Comparison of ENCODE assay signal across 13 mouse cellular contexts in the genomic region with DNA sequence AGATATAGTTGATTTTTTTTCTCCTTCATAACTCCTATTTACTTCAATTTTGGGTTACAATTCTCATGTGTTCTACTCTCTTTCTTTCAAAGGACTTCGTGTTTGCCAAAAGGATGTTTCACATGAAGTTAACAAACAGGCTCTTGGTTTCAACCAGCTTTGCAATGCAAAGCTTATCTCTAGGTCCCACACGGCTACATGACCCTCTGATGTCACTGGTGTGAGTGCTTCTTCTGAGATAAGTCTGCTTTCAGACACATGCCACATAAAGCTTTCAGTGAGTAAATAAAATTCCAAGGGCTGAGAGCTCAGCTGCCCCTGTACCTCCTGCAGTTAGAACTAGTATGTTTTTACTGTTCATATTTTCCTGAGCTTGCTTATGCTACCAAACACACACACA. TPM values are rescaled to one million over a fixed set of nuclear protein-coding genes. Genes with fewer than 3 reads are reported as not detected.
DNase-seq lines count a peak whose midpoint lies in the region; ATAC-seq and TF ChIP-seq lines count a peak whose summit lies in the region.
"Had no signal": no experiment of that assay in that cellular context is flagged by ENCODE, and none has a peak within 500 bp of the region (broad histone marks: within the 10 kb centered on the region; RNA-seq: fewer than 3 reads in every experiment).

No protein-coding gene starts in this region.

- H3K9me3 ChIP-seq in heart, embryonic 13.5 days: no peaks in the 10 kb centered on the region
- H3K9me3 ChIP-seq in MEL (replicated peaks; ENCODE audit: insufficient read depth, low read length): no peaks in the 10 kb centered on the region
- H3K9me3 ChIP-seq in forebrain, postnatal 0 days (ENCODE audit: low read length): no peaks in the 10 kb centered on the region
- H3K9me3 ChIP-seq: embryonic facial prominence, embryonic 15.5 days had no signal

- TF ChIP-seq RAD21 in MEL (IDR thresholded peaks at IDR 0.05; ENCODE audit: low read depth, low read length): no peak

- H3K9ac ChIP-seq in heart, embryonic 13.5 days: no peak overlapping the region
- H3K9ac ChIP-seq in MEL (ENCODE audit: control insufficient read depth, low read depth, low read length, poor library complexity, severe bottlenecking): no peak overlapping the region
- no peak overlapping the region for H3K9ac ChIP-seq in forebrain, postnatal 0 days
- H3K9ac ChIP-seq: embryonic facial prominence, embryonic 15.5 days had no signal

- peaks cover 31% of the 10 kb centered on the region for H3K4me1 ChIP-seq in heart, embryonic 13.5 days
- peaks cover 9 to 19% of the 10 kb centered on the region in 2 experiments; a peak in 3 of 4 replicates for H3K4me1 ChIP-seq in MEL (ENCODE audit: control insufficient read depth in 1 of 2, insufficient read depth in 2 of 2, low read length in 2 of 2)
- no peaks in the 10 kb centered on the region for H3K4me1 ChIP-seq in forebrain, postnatal 0 days (ENCODE audit: insufficient read depth)
- H3K4me1 ChIP-seq: embryonic facial prominence, embryonic 15.5 days had no signal

- no peak for DNase-seq in heart, postnatal 10 days
- DNase-seq in MEL (ENCODE audit: low read depth, low spot score) (peak; percentile 87), liver (peak; percentile 80)
- DNase-seq in skeletal muscle tissue, adult 2 months (ENCODE audit: low read depth, low spot score): peak; percentile 18
- DNase-seq in right cerebral cortex, postnatal 25 days: no peak
- no peak for DNase-seq in forebrain, postnatal 0 days
- DNase-seq in cerebellum, postnatal 10 days: no peak
- DNase-seq: adrenal gland, postnatal 25 days; cerebellum, adult 9-10 months; left cerebral cortex, postnatal 4 days had no signal

- H3K4me2 ChIP-seq in heart, embryonic 13.5 days: peak overlapping the region; percentile 24; the same call in 1 of the 2 replicates
- no peak overlapping the region for H3K4me2 ChIP-seq in forebrain, postnatal 0 days (ENCODE audit: low read depth)
- H3K4me2 ChIP-seq: embryonic facial prominence, embryonic 15.5 days; midbrain, embryonic 11.5 days had no signal

- no peaks in the 10 kb centered on the region for H3K36me3 ChIP-seq in heart, embryonic 13.5 days
- peaks cover 0 to 17% of the 10 kb centered on the region in 2 experiments; a peak in 2 of 4 replicates for H3K36me3 ChIP-seq in MEL (ENCODE audit: control insufficient read depth in 1 of 2, insufficient read depth in 2 of 2, low read length in 2 of 2)
- H3K36me3 ChIP-seq in forebrain, postnatal 0 days (ENCODE audit: insufficient read depth): no peaks in the 10 kb centered on the region
- H3K36me3 ChIP-seq: embryonic facial prominence, embryonic 15.5 days had no signal

- TF ChIP-seq POLR2A in MEL (IDR thresholded peaks at IDR 0.05; ENCODE audit: control insufficient read depth in 1 of 2, insufficient read depth in 1 of 2, low read depth in 1 of 2, low read length in 2 of 2, poor library complexity in 1 of 2): no peak

- 17% methylated on average over 2 of the region's 2 CpGs for WGBS in heart, embryonic 13.5 days
- 75% methylated on average over 2 of the region's 2 CpGs for WGBS in forebrain, postnatal 0 days

- H3K4me3 ChIP-seq in heart, embryonic 13.5 days: no peak overlapping the region
- H3K4me3 ChIP-seq in MEL (ENCODE audit: control insufficient read depth in 1 of 2, insufficient read depth in 1 of 2, low read depth in 2 of 2, low read length in 2 of 2): no peak overlapping the region
- H3K4me3 ChIP-seq in forebrain, postnatal 0 days (ENCODE audit: low read depth, low read length): no peak overlapping the region
- H3K4me3 ChIP-seq: embryonic facial prominence, embryonic 15.5 days had no signal

- TF ChIP-seq CTCF in MEL (IDR thresholded peaks at IDR 0.05 in 2 of 3, conservative IDR thresholded peaks at IDR 0.05 in 1 of 3; ENCODE audit: control insufficient read depth in 1 of 3, insufficient read depth in 1 of 3, low read depth in 2 of 3, low read length in 3 of 3, poor library complexity in 1 of 3, severe bottlenecking in 1 of 3): no peak
- TF ChIP-seq CTCF in forebrain, postnatal 0 days (IDR thresholded peaks at IDR 0.05; ENCODE audit: low read depth): no peak

- H3K27ac ChIP-seq in heart, embryonic 13.5 days (replicated peaks): peak overlapping the region; percentile 74
- H3K27ac ChIP-seq in MEL (ENCODE audit: control insufficient read depth, low read depth, low read length): peak overlapping the region; percentile 44; the same call in 1 of the 2 replicates
- no peak overlapping the region for H3K27ac ChIP-seq in forebrain, postnatal 0 days (ENCODE audit: low read depth, low read length)
- H3K27ac ChIP-seq: embryonic facial prominence, embryonic 15.5 days had no signal

- no peaks in the 10 kb centered on the region for H3K27me3 ChIP-seq in heart, embryonic 13.5 days (replicated peaks)
- no peaks in the 10 kb centered on the region; a peak in 1 of 4 replicates for H3K27me3 ChIP-seq in MEL (ENCODE audit: control insufficient read depth in 1 of 2, insufficient read depth in 2 of 2, low read length in 2 of 2)
- no peaks in the 10 kb centered on the region for H3K27me3 ChIP-seq in forebrain, postnatal 0 days (ENCODE audit: insufficient read depth, low read length)
- H3K27me3 ChIP-seq: embryonic facial prominence, embryonic 15.5 days had no signal

- no peaks in the 10 kb centered on the region for H3K79me2 ChIP-seq in MEL (ENCODE audit: control insufficient read depth, insufficient read depth, low read length, poor library complexity)

- intact Hi-C loops in heart, postnatal 10 days (cut with DNase I): no loop called here

- TF ChIP-seq EP300 in MEL (IDR thresholded peaks at IDR 0.05; ENCODE audit: low read depth in 1 of 2, low read length in 2 of 2): peak; percentile 91 to 92

- peak; percentile 82 for ATAC-seq in heart, embryonic 13.5 days (ENCODE audit: extremely low read depth, insufficient number of reproducible peaks, low FRiP score, low TSS enrichment)
- no peak for ATAC-seq in forebrain, postnatal 0 days

TF ChIP-seq in MEL, 35 proteins besides CTCF, POLR2A, EP300 and RAD21 (continues in another document):
- TF ChIP-seq ZMIZ1 (IDR thresholded peaks at IDR 0.05; ENCODE audit: low read depth, low read length) (no peak), MYC (IDR thresholded peaks at IDR 0.05; ENCODE audit: low read depth, low read length) (peak; percentile 84), TBP (IDR thresholded peaks at IDR 0.05; ENCODE audit: low read depth, low read length) (no peak), NRF1 (IDR thresholded peaks at IDR 0.05; ENCODE audit: insufficient read depth, low read depth, low read length, poor library complexity, severe bottlenecking) (no peak), ETS1 (IDR thresholded peaks at IDR 0.05; ENCODE audit: low read depth, low read length) (peak; percentile 95), MYB (IDR thresholded peaks at IDR 0.05; ENCODE audit: low read depth, low read length) (no peak), ELF1 (IDR thresholded peaks at IDR 0.05; ENCODE audit: low read depth, low read length) (no peak), MXI1 (IDR thresholded peaks at IDR 0.05; ENCODE audit: low read depth, low read length) (peak; percentile 68), ZC3H11A (IDR thresholded peaks at IDR 0.05; ENCODE audit: low read depth, low read length) (no peak), USF1 (IDR thresholded peaks at IDR 0.05; ENCODE audit: low read depth, low read length) (no peak), TCF12 (IDR thresholded peaks at IDR 0.05; ENCODE audit: low read depth, low read length) (peak; percentile 97), MEF2A (IDR thresholded peaks at IDR 0.05; ENCODE audit: extremely low read depth, insufficient replicate concordance, low read depth, low read length, poor library complexity, severe bottlenecking) (no peak), GATA1 (IDR thresholded peaks at IDR 0.05; ENCODE audit: low read depth, low read length) (peak; percentile 97), CHD2 (IDR thresholded peaks at IDR 0.05; ENCODE audit: low read length) (no peak), MAZ (IDR thresholded peaks at IDR 0.05; ENCODE audit: low read depth, low read length) (no peak), UBTF (IDR thresholded peaks at IDR 0.05; ENCODE audit: borderline replicate concordance, insufficient read depth, low read depth, low read length) (no peak), NELFE (IDR thresholded peaks at IDR 0.05; ENCODE audit: low read depth, low read length) (no peak), POLR2AphosphoS2 (IDR thresholded peaks at IDR 0.05; ENCODE audit: low read length) (no peak), E2F4 (IDR thresholded peaks at IDR 0.05; ENCODE audit: borderline replicate concordance, low read depth, low read length) (no peak), KAT2A (conservative IDR thresholded peaks at IDR 0.05; ENCODE audit: low read depth, low read length) (no peak), SMC3 (IDR thresholded peaks at IDR 0.05; ENCODE audit: low read depth, low read length) (no peak), RCOR1 (IDR thresholded peaks at IDR 0.05; ENCODE audit: low read depth, low read length) (peak; percentile 82), CHD1 (IDR thresholded peaks at IDR 0.05; ENCODE audit: low read depth, low read length) (no peak), JUND (IDR thresholded peaks at IDR 0.05; ENCODE audit: low read depth, low read length) (no peak), USF2 (IDR thresholded peaks at IDR 0.05; ENCODE audit: borderline replicate concordance in 1 of 2, insufficient read depth in 1 of 2, low read depth in 1 of 2, low read length in 2 of 2) (no peak), SIN3A (IDR thresholded peaks at IDR 0.05; ENCODE audit: low read length) (peak; percentile 78), MAX (IDR thresholded peaks at IDR 0.05; ENCODE audit: low read length) (peak; percentile 57), BHLHE40 (IDR thresholded peaks at IDR 0.05; ENCODE audit: borderline replicate concordance, low read depth, low read length) (peak; percentile 62; the same call in 1 of the 2 replicates), HCFC1 (IDR thresholded peaks at IDR 0.05; ENCODE audit: low read depth, low read length) (no peak), ZKSCAN1 (IDR thresholded peaks at IDR 0.05; ENCODE audit: low read depth, low read length) (no peak), TAL1 (IDR thresholded peaks at IDR 0.05; ENCODE audit: low read length) (peak; percentile 91), MAFK (IDR thresholded peaks at IDR 0.05; ENCODE audit: borderline replicate concordance, low read depth, low read length) (no peak)

RNA-seq across cellular contexts. Expression of a gene that starts 18.1 kb away (rescaled TPM):
- polyA plus RNA-seq in heart, embryonic 13.5 days (2015; fragmentation: Nextera tagmentation; extraction: Ambion mirVana): 13.8 and 15.3 TPM in 2 replicates
- total RNA-seq in heart, postnatal 10 days (2021): 10 to 100 TPM; 17.4 to 23.4 TPM
- total RNA-seq in MEL (2012; rRNA removed): 4.8 and 6.4 TPM in 2 replicates
- 1 to 10 TPM in 1 of 2 experiments, not detected in 1; 6.8 TPM for polyA plus RNA-seq in MEL (2012; ENCODE audit: insufficient read depth in 1 of 2, insufficient read length in 2 of 2, low read depth in 1 of 2, low replicate concordance in 2 of 2, missing spikeins in 1 of 2)
- total RNA-seq in forebrain, postnatal 0 days (2014; rRNA removed): 39.6 and 40.9 TPM in 2 replicates
- polyA plus RNA-seq in forebrain, postnatal 0 days (2015; fragmentation: Nextera tagmentation; extraction: Ambion mirVana): 17.8 and 18.5 TPM in 2 replicates

Comparison
In these comparisons a context has a peak if more than half of its experiments do, and no peak if none do; other contexts are left out.
1. DNase-seq: peak in MEL (single experiment), liver (single experiment) and skeletal muscle tissue, adult 2 months (single experiment); none in heart, postnatal 10 days (0 of 2), right cerebral cortex, postnatal 25 days (single experiment), forebrain, postnatal 0 days (single experiment) and cerebellum, postnatal 10 days (0 of 2).